Mouse (Mus musculus): Measurements from ENCODE around the gene Rc3h1. TPM values are rescaled to one million over a fixed set of nuclear protein-coding genes. Genes with fewer than 3 reads are reported as not detected.
A peak's percentile ranks its signal among the peaks of the same experiment; 100 is the strongest.
"Not testable (repeated sequence)": the region's sequence is repeated elsewhere in the genome, so short reads cannot be mapped to it uniquely, and the experiment has no call there.

Rc3h1 gene
- total RNA-seq, 2 experiments from 2014 or later, result 40.8 to 41.3 TPM

DNA sequence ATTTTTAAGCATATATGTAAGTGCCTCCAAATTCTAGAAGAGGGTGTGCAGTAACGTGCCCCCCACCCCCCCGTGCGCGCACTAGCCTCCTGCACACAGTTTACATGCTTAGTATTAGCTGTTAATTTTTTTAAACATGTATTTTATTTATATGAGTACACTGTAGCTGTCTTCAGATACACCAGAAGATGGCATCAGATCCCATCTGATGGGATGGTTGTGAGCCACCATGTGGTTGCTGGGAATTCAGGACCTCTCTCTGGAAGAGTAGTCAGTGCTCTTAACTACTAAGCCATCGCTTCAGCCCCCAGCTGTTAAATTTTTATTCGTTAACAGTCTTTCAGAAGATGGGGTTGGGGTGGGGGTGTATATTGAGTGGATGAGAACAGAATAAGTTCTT lies 29.3 kb downstream of the Rc3h1 start:
- DNase-seq (ENCODE audit: low spot score in 2 of 2), result peak in 1 of 2 experiments; percentile 27

DNA sequence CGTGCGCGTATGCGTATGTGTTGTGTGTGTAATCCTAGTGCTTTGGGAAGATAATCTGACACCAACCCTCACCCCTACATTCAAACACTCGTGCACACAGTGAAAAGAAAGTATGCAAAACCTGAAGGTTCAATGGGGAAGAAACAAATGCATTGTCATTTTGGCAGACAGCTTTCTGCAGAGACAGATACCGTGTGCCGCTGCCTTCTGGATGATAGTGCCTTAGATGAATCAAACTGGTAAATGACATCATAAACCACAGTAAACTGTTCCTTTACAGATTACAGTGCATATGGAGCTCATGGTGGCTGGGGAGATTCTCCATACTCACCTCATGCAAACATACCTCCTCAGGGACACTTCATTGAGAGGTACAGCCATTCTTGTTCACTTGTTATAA lies 57.0 kb downstream of the Rc3h1 start:
- no peak for DNase-seq (ENCODE audit: low spot score in 2 of 2)

DNA sequence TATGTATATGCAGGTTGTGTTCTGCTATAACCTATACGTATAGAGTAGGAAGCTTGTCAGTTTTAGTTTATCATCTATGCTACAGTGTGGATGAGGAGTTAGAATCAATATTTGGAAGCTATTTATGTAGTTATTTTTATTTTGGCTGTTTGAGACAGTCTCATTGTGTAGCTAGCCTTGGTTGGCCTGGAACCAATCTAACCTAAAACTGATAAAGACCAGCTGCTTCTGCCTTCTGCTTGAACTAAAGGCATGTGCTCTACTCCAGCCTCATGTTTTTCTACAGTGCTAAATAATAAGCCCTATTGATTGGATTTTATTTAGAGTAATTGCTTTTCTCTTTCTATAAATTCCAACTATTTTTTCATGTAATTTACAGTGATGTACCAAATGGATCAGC lies 61.0 kb downstream of the Rc3h1 start:
- DNase-seq (ENCODE audit: low spot score in 2 of 2), result peak; percentile 46 to 81

DNA sequence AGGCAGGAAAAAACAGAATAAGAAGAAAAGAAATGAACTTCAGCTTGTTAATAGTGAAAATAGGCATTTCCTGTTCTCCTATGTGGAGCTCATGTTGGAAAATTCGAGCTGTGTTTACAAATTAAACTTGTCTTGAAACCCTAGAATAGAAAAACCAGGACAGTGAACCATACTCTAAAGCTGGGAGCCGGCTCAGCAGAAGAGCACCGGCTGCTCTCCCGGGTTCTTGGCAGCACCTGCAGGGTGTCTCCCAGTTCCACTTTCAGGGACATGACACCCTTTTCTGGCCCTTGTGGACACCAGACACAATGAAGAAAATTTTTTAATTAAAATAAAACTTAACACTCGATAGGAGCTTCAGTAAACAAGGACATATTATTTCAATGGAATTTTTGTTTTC lies 62.4 kb downstream of the Rc3h1 start:
- no peak for DNase-seq (ENCODE audit: low spot score in 2 of 2)

DNA sequence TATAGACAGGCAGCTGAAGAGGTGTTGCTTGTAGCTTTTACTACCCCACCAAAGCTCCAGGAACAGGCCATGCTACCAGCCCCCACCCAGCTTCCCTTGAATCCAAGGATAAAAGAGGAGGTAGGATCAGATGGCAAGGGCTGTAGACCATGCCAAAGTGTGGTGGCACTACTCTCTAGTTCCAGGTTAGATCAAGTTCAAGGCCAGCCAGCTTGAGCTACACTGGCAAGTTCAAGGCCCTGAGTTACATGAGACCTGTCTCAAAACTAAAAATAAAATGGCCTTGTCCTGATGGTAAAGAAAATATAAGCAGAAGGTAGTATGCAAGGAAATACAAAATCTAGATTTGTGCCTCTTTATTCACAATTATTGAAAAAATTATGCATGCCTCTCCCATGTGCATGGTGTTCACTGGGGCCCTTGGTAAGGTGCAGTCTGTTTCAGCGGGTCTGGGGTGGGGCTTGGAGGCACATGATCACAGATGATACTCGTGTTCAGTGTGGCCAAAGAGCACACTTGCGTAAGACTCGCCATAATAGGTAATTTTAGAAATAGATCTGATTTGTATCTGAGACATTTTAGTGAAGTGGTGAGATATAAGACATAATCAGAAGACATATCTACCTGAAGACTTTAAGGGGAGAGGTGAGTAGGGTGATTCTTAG lies 72.0 kb downstream of the Rc3h1 start, which contains the start of gene Serpinc1:
TSS of gene Serpinc1 (plus strand) at position 515 of the 665 bp plus-strand sequence.
- no peak for DNase-seq (ENCODE audit: low spot score in 2 of 2)

DNA sequence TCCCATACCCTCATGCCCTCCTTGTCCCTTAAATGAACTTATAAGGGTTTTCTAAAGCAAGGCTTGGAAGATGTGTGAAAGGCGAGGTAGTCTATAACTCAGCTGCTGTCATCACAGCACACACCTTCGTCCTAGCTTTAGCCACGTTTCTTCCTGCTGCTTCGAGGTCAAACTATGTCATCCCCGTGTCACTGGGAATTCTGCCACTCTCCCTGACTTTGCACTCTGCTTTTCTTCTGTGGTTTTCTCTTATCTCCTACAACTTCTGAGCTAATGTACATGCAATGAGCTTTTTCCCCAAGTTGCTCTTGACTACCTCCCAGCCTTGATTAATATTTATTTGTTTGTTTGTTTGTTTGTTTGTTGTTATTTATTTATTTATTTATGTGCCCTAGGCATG lies 73.8 kb downstream of the Rc3h1 start:
- no peak for DNase-seq (ENCODE audit: low spot score in 2 of 2)

DNA sequence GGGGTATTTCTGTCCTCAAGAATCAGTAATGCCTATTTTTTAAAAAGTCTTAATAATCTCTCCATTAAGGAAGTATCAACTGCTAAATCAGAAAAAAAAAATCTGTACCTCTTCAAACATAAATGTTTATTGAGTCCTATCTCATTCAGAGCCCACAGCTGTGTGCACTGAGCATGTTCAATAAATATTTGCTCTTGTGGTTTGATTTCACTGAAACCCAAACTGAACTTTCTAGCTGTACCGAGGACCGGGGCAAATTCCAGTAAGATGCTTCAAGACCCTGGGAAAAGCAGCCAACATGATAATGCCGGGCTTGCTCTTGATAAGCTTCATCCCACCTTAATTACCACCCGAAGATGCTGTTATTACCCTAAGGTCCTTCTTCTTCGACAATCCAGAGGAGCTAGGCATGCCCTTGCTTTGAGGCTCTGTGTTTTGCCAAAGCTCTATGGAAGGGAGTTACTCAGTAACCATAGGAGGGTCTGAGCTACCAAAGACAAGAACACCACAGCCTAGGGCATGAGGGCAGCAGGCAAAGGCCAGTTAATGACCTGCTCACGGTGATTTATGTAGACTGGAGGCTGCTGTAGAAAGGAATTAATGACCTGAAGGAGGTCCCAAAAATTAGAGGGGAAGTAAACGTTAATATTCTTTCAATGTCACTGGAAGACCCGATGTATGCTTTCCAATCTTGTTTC lies 74.5 kb downstream of the Rc3h1 start:
- DNase-seq (ENCODE audit: low spot score in 2 of 2), result no peak

DNA sequence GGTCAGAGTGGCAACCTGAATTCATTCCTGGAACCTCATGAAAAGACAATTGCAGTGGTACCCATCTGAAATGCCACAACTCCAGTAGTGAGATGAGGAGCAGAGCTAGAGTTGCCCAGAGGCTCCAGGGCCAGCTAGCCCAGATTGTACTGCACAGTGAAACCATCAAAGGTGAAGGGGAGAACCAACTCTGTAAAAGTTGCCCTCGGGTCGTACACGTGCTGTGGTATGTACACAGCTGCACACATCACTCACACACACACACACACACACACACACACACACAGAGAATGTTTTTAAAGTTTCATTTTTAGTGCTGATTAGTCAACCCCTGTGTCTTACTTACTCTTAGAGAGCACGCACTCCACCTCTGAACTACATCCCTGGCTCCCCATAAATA lies 75.1 kb downstream of the Rc3h1 start:
- DNase-seq (ENCODE audit: low spot score in 2 of 2), result no peak

DNA sequence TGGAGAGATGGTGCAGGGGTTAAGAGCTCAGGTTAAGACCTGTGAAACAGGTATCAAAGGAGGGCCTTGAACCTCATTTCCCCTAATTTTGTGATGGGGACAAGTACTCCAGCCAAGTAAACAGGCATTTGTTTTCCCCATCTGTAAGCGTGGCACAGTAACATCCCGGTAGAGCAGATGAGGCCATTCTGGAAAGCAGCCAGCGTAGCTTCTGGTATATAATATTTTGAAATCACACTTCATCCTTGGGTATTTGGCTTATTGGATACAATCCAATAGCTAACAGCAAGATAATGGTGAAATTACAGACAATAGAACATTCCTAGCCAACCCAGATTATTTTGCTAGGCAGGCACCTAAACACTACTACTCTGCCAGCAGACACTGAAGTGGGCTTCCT lies 76.7 kb downstream of the Rc3h1 start:
- no peak for DNase-seq (ENCODE audit: low spot score in 2 of 2)

DNA sequence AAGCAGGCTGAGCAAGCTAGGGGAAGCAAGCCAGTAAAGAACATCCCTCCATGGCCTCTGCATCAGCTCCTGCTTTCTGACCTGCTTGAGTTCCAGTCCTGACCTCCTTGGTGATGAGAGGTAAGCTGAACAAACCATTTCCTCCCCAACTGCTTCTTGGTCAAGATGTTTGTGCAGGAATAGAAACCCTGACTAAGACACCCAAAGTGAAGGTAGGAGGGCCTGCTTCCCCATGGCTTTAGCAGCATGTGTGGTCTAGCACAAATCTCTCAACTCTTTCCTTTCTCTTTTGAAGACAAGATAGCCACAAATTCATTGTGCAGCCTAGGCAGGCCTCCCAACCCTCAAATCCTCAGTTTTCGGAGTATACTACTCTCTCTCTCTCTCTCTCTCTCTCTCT lies 78.5 kb downstream of the Rc3h1 start:
- not testable (repeated sequence) for DNase-seq (ENCODE audit: low spot score in 2 of 2)

DNA sequence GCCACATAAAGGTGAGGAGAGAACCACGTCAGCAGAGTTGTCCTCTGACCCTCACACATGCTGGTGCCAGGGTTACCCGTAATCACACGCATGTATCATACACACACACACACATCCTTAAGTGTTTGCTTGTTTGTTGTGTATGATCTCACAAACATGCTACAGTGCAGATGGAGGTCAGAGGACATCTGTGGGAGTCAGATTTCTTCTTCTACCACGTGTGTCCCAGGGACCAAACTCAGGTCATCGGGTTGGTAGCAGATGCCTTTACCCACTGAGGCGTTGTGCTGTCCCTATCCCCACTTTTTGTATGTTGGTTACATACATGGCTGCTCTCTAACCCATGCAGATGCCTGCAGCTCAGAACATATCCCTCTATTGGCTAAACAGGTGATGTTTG lies 79.3 kb downstream of the Rc3h1 start:
- DNase-seq (ENCODE audit: low spot score in 2 of 2), result no peak

DNA sequence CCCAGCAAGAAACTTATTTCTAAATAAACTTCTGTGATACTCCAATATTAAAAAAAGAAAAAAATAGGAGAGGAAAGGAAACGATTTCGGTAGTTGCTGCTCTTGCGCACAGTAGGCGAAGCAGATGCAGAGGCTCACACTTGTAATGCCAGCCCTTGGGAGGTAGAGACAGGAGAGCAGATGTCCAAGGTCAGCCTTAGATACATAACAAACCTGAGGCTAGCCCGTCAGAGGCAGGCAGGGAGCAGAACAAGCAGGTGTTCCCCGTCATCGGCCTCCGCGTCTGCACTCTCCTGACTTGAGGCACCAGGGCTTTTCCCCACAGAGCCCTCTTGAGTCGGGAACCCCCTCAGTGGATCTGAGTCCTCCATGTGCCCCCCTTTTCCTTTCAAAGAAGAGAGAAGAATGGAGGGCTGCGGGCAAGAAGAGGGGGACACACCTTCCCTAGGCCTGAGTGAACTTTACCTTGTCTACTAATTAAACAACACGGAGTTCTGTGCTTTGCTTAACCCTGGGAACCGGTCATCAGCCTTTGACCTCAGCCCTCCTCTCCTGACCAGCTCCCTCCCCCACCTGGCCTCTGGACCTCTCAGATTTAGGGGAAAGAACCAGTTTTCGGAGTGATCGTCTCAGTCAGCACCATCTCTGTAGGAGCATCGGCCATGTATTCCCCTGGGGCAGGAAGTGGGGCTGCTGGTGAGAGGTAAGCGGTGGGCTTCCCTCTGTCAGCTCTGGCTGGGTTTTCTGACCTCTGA lies 80.8 kb downstream of the Rc3h1 start:
- no peak for DNase-seq (ENCODE audit: low spot score in 2 of 2)

DNA sequence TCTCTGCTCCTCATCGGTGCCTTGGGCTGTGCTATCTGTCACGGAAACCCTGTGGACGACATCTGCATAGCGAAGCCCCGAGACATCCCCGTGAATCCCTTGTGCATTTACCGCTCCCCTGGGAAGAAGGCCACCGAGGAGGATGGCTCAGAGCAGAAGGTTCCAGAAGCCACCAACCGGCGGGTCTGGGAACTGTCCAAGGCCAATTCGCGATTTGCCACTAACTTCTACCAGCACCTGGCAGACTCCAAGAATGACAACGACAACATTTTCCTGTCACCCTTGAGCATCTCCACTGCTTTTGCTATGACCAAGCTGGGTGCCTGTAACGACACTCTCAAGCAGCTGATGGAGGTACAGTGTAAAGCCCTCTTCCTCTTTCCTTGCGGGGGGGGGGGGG lies 83.2 kb downstream of the Rc3h1 start:
- no peak for DNase-seq (ENCODE audit: low spot score in 2 of 2)

DNA sequence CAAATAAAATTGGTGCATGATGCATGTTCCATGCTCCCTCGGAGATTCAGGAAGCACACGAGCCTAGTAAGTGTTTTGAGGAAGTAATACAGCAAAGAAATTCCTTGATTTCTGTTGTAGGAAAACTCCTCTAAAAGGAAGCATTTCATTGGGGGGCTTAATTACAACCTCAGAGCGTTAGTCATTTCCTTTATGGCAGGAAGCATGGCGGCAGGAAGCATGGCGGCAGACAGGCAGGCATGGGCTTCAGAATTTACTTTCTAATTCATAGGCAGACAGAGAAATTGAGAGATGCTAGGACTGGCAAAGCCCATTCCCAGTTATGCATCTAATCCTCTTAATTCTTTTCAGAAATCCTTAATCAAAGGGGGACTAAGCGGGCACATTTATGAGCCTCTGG lies 87.6 kb downstream of the Rc3h1 start:
- no peak for DNase-seq (ENCODE audit: low spot score in 2 of 2)

DNA sequence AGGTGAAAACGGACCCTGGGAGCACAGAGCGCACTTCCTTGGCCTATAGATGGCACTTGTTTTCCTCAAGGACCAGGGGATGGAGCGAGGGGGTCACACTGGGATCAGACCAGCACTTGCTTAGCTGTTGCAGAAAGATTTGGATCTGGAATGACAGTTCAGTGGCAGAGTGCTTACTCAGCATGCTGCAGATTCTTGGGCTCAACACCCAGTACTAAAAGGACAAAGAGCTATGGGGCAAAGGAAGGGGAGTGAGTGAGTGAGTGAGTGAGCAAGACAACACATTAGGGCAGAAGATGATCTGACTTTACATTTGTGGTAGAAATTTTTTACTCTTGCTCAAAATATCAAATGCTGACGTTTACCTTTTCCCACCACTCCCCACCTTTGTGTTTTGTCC lies 98.7 kb downstream of the Rc3h1 start:
- DNase-seq (ENCODE audit: low spot score in 2 of 2), result no peak

DNA sequence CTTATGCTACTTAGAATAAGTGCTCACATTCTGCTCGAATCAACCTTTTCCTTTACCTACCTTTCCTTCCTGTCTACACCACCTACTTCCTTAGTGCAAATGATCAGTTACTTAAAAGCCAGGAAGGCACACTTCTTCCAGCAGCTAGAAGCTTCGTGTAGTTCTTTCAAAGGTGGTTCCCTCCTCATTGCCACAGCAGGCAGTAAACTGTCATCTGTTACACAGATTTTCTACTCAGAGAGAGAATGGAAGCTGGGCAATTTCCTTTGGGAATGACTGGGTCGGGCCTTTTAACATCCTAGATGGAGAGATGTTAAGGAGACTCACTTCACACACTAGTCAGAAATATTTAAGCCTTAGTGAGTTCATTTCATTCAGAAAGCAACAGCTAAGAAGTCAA lies 99.3 kb downstream of the Rc3h1 start:
- DNase-seq (ENCODE audit: low spot score in 2 of 2), result no peak

DNA sequence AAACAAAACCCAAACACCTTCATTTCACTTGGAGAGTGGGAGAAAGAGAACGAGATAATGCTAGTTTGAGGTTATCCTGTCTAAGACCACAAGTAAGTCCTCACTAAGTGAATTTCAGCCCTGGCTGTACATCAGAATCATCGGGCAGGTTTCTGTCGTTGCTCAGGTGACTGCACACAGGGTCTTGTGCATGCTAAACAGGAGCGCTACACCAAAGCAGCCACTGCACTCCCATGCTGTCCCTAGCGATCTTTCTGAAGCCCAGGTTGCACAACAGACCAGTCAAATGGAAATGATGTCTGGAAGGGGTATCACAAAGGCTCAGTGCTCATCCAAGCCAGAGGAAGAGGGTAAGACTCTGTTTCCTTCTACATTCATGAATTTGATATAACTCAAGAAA lies 100.3 kb downstream of the Rc3h1 start:
- DNase-seq (ENCODE audit: low spot score in 2 of 2), result no peak

DNA sequence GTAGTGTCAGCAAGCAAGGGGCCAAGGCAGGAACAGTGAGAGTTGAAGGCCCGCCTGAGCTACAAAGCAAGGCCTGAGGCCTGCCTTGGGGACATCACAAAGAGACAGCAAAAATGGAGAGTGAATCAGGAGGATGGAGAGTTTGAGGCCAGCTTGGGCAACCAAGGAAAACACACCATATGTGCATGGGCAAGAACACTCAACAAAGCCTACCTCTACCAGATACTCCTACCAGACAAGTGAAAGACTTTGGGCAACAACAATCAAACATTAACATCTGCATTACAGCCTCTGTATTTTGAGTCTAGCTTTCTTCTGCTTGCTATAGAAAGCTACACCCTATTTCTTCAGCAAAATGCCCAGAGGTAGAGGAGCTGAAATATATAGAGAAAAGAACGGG lies 101.8 kb downstream of the Rc3h1 start:
- no peak for DNase-seq (ENCODE audit: low spot score in 2 of 2)

DNA sequence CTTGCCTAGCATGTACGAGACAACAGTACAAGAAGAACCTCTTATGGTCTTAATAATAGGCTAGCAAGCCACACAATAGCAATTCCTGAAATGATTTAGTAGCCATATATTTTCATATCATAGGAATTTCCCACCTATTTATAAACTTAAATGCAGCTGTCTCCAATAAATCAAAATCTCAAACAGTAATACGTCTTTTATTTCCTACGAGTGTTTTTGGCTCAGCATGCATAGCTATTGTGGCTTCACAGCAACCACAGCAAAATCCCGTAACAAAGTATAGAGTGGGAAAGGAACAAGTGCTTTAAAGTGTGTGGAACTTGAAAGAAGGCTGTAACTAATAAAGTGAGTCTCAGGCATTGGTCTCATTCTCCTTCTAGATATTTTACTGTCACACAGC lies 104.2 kb downstream of the Rc3h1 start:
- DNase-seq (ENCODE audit: low spot score in 2 of 2), result no peak

DNA sequence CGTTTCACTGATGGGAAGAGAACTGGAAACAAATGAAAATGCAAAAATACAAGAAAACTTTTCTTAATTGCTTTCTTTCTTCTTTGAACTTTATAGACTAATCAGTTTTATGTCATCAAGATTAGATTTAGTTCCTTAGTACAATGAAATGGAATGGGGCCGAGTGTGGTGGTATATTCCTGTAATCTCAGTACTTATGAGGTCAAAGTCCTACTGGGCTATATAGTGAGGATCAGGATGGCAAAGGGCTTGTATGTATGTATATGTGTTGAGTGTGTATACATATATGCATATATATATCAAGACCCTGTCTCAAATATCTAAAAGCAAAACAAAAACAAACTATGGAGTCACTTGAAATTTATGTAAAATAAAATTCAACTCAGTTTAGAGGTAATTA lies 110.2 kb downstream of the Rc3h1 start:
- no peak for DNase-seq (ENCODE audit: low spot score in 2 of 2)

DNA sequence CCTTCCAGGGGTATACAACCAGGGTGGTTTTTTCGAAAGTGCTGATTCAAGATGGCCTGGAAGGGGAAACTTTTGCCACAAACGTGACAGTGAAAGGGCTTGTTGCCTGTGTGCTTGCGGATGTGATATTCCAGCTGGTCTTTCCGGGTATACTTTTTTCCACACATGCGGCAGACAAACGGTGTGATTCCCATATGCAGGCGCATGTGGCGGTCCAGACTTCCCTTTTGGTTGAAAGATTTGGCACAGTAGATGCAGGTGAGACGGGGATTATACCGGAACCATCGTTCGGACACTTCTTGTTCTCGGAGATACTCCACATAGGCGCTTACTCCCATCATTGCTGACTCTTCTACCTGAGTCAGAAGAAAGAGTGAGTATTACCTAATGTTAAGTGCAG lies 113.8 kb downstream of the Rc3h1 start:
- DNase-seq (ENCODE audit: low spot score in 2 of 2), result no peak
